Mouse (Mus musculus): ENCODE measurements around the gene Mmd2. TPM values are rescaled to one million over a fixed set of nuclear protein-coding genes. Genes with fewer than 3 reads are reported as not detected.

Gene Mmd2
- total RNA-seq, 2 experiments from 2014 or later, result 126 to 127 TPM

- intact Hi-C loops (cut with DNase I), result no loop called here
- no peak for DNase-seq (ENCODE audit: low spot score in 2 of 2)
These were observed 7.7 kb upstream of the Mmd2 start for GRCm38 (mm10) chr5:142616326-142616725.

GRCm38 (mm10) chr5:142615638-142616037, 7.0 kb upstream of the Mmd2 start:
- intact Hi-C loops (cut with DNase I), result no loop called here
- no peak for DNase-seq (ENCODE audit: low spot score in 2 of 2)

DNA sequence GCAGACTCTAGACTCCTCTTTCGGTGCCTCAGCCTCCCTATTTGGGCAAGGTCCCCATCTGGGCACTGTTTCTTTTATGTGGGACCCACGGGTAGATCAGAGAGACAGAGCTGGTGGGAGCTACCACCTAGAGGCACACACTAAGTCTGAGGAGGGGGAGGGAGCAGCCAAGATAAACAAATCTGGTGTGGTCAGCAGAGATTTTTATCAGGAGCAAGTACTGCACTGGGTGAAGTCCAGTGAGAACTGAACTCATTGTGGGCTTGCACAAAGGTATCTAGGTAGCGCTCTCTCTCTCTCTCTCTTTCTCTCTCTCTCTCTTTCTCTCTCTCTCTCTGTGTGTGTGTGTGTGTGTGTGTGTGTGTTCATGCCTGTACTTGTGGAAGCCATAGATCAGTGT, 5.9 kb upstream of the Mmd2 start:
- no peak for DNase-seq (ENCODE audit: low spot score in 2 of 2)

DNA sequence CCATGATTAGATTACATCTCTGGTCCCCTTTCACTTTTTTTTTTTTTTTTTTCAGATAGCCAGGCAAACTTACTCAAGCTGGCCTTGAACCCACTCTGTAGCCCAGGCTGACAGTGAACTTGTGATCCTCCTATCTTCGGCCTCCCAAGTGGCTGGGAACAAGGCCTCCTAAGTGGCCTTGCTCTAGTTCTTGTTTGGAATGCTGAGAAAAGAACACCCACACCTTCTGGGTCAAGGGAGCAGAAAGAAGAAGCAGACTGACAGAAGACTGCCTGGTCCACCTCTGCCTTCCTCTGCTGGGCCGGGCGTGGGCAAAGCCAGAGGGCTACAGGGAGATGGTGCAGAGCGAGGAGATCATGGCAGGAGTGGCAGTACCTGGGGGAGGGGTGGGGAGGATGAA, 1.8 kb upstream of the Mmd2 start:
- no peak for DNase-seq (ENCODE audit: low spot score in 2 of 2)
- intact Hi-C loops (cut with DNase I), result no loop called here

More for the DNA sequence above, 5.9 kb upstream of the Mmd2 start:
- intact Hi-C loops (cut with DNase I), result no loop called here

DNA sequence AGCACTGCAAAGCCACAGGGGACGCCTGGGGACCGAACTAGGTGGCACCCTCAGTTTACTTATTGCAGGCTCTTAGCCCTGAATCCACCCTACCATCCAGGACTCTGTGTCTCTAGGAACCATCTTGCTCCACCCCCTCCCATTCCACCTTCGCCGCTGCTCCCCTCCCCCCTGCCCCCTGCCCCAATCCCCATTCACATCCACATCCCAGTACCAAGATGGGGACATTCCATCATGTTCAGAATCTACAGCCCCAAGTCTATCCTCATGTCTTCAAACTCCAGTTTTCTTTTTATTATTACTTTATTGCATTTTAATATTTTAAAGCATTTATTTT, 357 bp upstream of the Mmd2 start:
- no peak for DNase-seq (ENCODE audit: low spot score in 2 of 2)
- intact Hi-C loops (cut with DNase I), result no loop called here

GRCm38 (mm10) chr5:142605288-142605687, 3.3 kb downstream of the Mmd2 start:
- no peak for DNase-seq (ENCODE audit: low spot score in 2 of 2)
- intact Hi-C loops (cut with DNase I), result no loop called here

GRCm38 (mm10) chr5:142604379-142604778, 4.2 kb downstream of the Mmd2 start:
- no peak for DNase-seq (ENCODE audit: low spot score in 2 of 2)
- intact Hi-C loops (cut with DNase I), result no loop called here

- intact Hi-C loops (cut with DNase I), result no loop called here
- no peak for DNase-seq (ENCODE audit: low spot score in 2 of 2)
These were observed 10.8 kb downstream of the Mmd2 start for GRCm38 (mm10) chr5:142597648-142598390.

DNA sequence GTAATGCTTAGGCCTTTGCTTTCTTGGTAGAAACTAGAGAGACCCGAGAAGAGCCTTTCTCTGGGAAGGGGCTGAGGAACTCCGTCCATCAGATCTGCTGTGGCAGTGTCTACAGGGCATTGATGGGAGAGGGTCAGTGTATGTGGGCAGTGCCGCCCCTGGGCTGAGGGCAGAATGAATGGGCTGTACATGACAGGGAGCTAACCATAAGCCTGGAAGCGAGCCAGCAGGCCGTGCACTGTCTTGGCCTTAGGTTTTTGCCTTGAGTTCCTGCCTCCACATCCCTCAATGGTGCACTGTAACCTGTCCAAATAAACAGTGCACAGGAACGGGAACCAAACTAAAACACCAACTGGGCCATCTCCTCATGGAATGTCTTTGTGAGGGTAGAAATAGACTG, 11.9 kb downstream of the Mmd2 start:
- intact Hi-C loops (cut with DNase I), result no loop called here
- DNase-seq (ENCODE audit: low spot score in 2 of 2), result no peak

DNA sequence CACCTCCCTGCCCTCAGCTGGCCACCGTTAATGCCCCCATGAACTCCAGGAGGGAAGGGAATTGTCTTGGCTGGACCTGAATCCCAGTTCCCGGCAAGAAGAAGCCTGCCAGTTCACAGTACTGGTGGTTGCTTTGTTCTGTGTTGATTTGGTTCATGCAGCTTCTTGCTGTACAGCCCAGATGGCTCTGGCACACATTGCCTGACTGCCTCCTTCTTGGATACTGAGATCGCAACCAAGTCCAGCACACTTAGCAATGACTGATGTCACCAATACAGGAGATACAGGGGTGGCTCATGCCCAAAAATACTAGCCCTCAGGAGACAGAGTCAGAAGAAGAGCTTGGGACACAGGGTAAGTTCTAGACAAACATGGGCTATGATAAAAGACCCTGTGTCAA, 12.9 kb downstream of the Mmd2 start:
- intact Hi-C loops (cut with DNase I), result no loop called here
- DNase-seq (ENCODE audit: low spot score in 2 of 2), result peak; percentile 48 to 64

- no peak for DNase-seq (ENCODE audit: low spot score in 2 of 2)
- intact Hi-C loops (cut with DNase I), result no loop called here
These were observed 17.5 kb downstream of the Mmd2 start for GRCm38 (mm10) chr5:142590953-142591616.

- intact Hi-C loops (cut with DNase I), result loop anchor here (5.0 kb wide), 1 partner anchor 134 kb away; no protein-coding TSS in a partner anchor
These were observed 24.9 kb downstream of the Mmd2 start for GRCm38 (mm10) chr5:142583616-142584126.

GRCm38 (mm10) chr5:142581517-142581916, 27.1 kb downstream of the Mmd2 start:
- intact Hi-C loops (cut with DNase I), result loop anchor here (1.0 to 5.0 kb wide), 2 partner anchors 39 to 136 kb away; no protein-coding TSS in a partner anchor
- DNase-seq (ENCODE audit: low spot score in 2 of 2), result peak; percentile 77 to 80

More at GRCm38 (mm10) chr5:142583616-142584126, 24.9 kb downstream of the Mmd2 start:
- peak; percentile 64 to 84 for DNase-seq (ENCODE audit: low spot score in 2 of 2)

DNA sequence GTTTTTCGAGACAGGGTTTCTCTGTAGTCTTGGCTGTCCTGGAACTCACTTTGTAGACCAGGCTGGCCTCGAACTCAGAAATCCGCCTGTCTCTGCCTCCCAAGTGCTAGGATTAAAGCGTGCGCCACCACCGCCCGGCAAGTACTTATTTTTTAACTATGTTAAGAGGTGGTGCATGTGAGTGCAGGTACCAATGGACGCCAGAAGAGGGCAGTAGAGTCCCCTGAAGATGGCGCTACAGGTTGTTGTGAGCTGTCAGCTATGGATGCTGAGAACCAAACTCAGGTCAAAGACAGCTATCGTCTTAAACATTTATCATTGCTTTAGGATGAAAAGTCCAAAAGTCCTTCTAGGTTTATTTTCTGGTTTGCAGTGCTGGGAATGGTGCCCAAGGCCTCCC, 30.4 kb downstream of the Mmd2 start:
- intact Hi-C loops (cut with DNase I), result no loop called here
- no peak for DNase-seq (ENCODE audit: low spot score in 2 of 2)

GRCm38 (mm10) chr5:142576832-142577231, 31.8 kb downstream of the Mmd2 start:
- no peak for DNase-seq (ENCODE audit: low spot score in 2 of 2)
- intact Hi-C loops (cut with DNase I), result no loop called here

DNA sequence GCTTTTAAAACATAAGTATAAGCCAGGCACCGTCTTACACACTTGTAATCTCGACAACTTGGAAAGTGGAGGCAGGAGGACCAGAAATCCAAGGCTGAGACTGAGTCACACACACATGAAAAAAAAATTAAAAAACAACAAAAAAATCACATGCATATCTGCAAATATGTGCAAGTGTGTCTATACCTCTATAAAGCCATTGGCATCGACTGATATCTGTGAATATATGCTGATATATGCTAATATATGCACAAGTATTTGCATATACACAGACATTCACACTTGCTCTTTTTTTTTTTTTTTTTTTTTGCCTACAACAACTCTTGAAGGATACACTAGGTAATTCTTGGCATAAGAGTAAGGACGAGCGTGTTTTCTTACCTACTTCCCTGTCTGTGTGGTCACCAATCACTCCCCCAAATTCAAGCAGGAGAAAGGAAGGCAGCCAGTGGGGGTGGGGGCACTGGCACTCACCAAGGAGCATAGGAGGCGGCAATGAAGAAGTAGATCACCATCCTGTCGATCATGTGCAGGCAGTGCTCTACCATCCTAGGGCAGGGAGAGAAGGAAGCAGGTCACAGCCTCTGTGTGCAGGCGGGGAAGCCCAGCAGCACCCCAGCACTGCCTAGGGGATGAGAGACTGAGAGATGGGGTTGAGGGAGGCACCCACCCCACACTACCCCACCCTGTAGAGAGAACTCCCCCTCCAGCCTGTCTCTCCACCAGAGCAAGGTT, 34.1 kb downstream of the Mmd2 start:
- DNase-seq (ENCODE audit: low spot score in 2 of 2), result no peak
- intact Hi-C loops (cut with DNase I), result no loop called here

DNA sequence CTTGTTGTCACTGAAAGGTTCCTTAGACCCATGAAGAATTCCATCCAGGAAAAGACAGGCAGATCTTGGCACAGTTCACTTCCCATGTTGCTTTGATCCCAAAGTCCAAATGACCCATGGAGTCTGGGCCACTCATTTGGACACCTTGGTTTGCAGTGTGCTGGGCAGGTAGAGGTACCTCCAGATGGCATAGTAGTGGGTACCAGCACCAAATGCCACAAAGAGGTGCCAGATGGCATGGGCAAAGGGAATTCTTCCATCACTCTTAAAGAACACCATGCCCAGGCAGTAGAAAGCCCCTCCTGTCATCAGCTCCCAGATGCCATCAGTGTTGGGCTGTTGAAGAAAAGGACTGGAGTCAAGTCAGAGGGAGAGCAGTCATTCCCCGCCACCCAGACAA, 44.0 kb downstream of the Mmd2 start:
- intact Hi-C loops (cut with DNase I), result no loop called here
- no peak for DNase-seq (ENCODE audit: low spot score in 2 of 2)

GRCm38 (mm10) chr5:142560261-142560660, 48.3 kb downstream of the Mmd2 start:
- intact Hi-C loops (cut with DNase I), result no loop called here
- DNase-seq (ENCODE audit: low spot score in 2 of 2), result no peak

DNA sequence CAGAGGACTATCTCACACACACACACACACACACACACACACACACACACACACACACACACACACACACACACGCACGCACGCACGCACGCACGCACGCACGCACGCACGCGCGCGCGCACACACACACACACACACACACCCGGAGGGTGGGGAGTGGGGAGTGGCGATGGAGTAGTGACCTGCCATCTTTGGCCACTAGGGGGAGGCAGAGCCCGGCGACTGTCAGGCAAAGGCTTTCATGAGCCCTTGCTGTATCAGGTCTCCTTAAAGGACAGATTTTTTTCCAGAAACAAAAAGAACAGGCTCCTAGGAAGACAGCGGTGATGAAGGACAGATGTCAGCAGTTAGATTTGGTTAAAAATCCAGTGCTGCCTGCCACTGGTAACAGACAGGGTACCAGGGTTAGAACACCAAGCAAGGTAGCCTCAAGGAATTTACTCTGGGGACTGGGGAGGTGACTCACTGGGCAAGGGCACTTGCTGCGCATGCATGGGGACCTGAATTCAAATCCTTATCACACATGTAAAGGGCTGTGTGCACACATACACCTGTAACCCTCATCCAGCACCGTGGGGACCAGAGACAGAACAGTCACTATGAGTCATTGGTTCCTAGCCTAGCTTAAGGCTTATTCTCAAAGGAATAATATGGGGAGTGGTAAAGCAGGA, 51.1 kb downstream of the Mmd2 start:
- peak; percentile 91 to 94 for DNase-seq (ENCODE audit: low spot score in 2 of 2)
- intact Hi-C loops (cut with DNase I), result loop anchor here (2.0 to 5.0 kb wide), 2 partner anchors 63 to 160 kb away; no protein-coding TSS in a partner anchor

Measured in left cerebral cortex, postnatal 14 days (tissue).